Mouse (Mus musculus) B cell, adult 2 months (primary cell): ENCODE measurements at regions not wholly inside any gene's neighbourhood (a gene's known extent, or its start where the extent isn't known, plus 50 kb on each side); places are given as distances from the start of the nearest gene placed in this dataset.

Experiments
- DNase-seq, 2 experiments: peaks; one replicate each; pipeline ENCODE4 v3.0.0; 2022

- no peak for DNase-seq
Observed at GRCm38 (mm10) chr11:114129270-114129669, 62.4 kb upstream of the Sdk2 start.

GRCm38 (mm10) chr11:114128841-114129240 is 62.0 kb upstream of the Sdk2 start:
- DNase-seq, result no peak

- DNase-seq, result peak in 1 of 2 experiments; percentile 8
Observed at GRCm38 (mm10) chr11:114127426-114127825, 60.6 kb upstream of the Sdk2 start.

GRCm38 (mm10) chr11:114122175-114122574 is 55.3 kb upstream of the Sdk2 start:
- DNase-seq, result no peak

- no peak for DNase-seq
Observed at GRCm38 (mm10) chr11:114119135-114119534, 52.3 kb upstream of the Sdk2 start.
